Mouse (Mus musculus) limb, embryonic 10.5 days (tissue): ENCODE data around the gene 4933411K16Rik. TPM values are rescaled to one million over a fixed set of nuclear protein-coding genes. Genes with fewer than 3 reads are reported as not detected.
A peak's percentile ranks its signal among the peaks of the same experiment; 100 is the strongest.

Source experiments
- DNase-seq: peaks from one replicate; pipeline ENCODE4 v3.0.0-alpha.2; 2017; ENCODE audit warnings: low spot score
- H3K27ac ChIP-seq: fragments of 300-500 bp; sonication (generic); 2 replicates; pipeline ENCODE4 v1.5.1; 2016; ENCODE audit warnings: mild to moderate bottlenecking
- H3K27me3 ChIP-seq: fragments of 300-500 bp; sonication (generic); 2 replicates; pipeline ENCODE4 v1.6.1; 2016; ENCODE audit warnings: low read depth, mild to moderate bottlenecking; ENCODE audit not compliant: poor library complexity, severe bottlenecking
- H3K36me3 ChIP-seq: fragments of 300-500 bp; sonication (generic); 2 replicates; pipeline ENCODE4 v1.6.1; 2016; ENCODE audit warnings: mild to moderate bottlenecking, moderate library complexity
- H3K4me1 ChIP-seq: fragments of 300-500 bp; sonication (generic); 2 replicates; pipeline ENCODE4 v1.6.1; 2016
- H3K4me3 ChIP-seq: fragments of 300-500 bp; sonication (generic); 2 replicates; pipeline ENCODE4 v1.5.1; 2016; ENCODE audit warnings: mild to moderate bottlenecking, moderate library complexity
- H3K9me3 ChIP-seq: fragments of 300-500 bp; sonication (generic); replicated peaks from 2 replicates; pipeline ENCODE4 v1.6.1; 2016; ENCODE audit warnings: mild to moderate bottlenecking
- WGBS: fragments of 180-500 bp; shearing (Covaris S2); methylation state at CpG from one replicate; pipeline ENCODE4 v1.1.7; 2016; 5-methylcytosine and 5-hydroxymethylcytosine counted together
- polyA plus RNA-seq: library from polyadenylated mRNA; unstranded; fragments of >200 nt; fragmentation: Nextera tagmentation; extraction: Ambion mirVana; gene quantifications from 2 replicates; pipeline ENCODE4 v1.2.1, GENCODE M21; 2016

The 4933411K16Rik gene
- polyA plus RNA-seq, 1 experiment from 2014 or later = 0.24 TPM

DNA sequence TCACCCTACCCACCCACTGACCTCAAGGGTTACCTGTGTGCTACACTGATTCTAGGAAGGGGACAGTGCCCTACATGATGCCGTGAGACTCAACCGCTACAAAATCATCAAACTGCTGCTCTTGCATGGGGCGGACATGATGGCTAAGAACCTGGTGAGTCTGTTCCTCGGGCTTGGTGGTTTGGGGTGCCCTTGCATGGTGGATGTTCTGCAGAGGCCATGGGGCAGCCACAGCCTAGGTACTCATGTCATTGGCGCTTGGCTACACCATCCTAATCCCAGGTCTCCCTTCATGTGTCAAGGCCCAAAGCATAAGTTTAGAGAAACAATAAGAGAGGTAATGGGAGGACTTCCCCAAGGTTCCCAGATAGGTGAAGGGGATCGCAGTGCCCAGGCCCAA is 8.1 kb upstream of the 4933411K16Rik start:
- H3K4me3 ChIP-seq = no peak overlapping the region
- H3K9me3 ChIP-seq = no peaks in the 10 kb centered on the region
- no peaks in the 10 kb centered on the region for H3K36me3 ChIP-seq
- H3K27ac ChIP-seq = no peak overlapping the region
- H3K27me3 ChIP-seq = peaks cover 24% of the 10 kb centered on the region
- no peak for DNase-seq
- peaks cover 10% of the 10 kb centered on the region for H3K4me1 ChIP-seq
- WGBS = 95% methylated on average over 6 of the region's 6 CpGs

DNA sequence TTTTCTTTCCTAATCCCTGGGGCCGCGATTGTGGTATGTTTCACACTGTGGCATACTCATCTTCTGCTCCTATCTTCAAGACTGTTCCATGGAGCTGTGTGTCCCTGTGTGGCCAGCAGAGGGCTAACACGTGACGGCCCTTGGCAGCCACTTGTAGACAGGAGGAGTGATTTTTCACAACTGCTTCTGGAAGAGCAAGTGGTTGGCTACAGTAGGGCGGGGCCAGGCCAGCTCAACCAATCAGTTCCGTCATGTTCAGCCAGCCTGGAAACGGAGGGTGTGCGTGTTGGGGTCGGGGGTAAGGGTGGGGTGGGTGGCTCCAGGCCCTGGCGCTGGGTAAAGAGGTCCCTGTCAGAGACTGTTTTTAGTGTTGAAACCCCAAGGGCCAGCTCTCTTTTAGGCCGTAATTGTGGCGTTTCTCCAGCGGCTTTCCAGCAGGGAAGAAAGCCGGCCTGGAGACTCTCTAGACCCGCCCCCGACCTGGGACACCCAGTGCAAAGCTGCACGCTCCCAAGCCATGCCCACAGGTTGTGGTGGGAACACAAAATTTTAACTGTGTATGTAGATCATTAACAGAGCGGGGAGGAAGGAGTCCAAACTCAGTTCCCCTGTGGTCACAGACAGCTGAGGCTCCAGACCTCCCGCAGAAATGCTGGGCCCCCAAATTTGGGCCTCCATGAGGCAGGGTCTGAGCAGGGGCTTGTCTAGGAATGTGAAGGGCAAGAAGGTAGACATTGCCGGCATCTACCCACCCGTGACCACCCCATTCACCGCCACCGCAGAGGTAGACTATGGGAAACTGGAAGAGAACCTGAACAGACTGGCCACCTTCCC is 6.6 kb upstream of the 4933411K16Rik start, which contains the start of gene Hoga1:
Gene Hoga1 (plus strand): TSS at position 342 of the 834 bp plus-strand sequence.
- no peaks in the 10 kb centered on the region for H3K36me3 ChIP-seq
- WGBS = 26% methylated on average over 23 of the region's 23 CpGs
- H3K27ac ChIP-seq = peak within 1 kb of the TSS; percentile 77

DNA sequence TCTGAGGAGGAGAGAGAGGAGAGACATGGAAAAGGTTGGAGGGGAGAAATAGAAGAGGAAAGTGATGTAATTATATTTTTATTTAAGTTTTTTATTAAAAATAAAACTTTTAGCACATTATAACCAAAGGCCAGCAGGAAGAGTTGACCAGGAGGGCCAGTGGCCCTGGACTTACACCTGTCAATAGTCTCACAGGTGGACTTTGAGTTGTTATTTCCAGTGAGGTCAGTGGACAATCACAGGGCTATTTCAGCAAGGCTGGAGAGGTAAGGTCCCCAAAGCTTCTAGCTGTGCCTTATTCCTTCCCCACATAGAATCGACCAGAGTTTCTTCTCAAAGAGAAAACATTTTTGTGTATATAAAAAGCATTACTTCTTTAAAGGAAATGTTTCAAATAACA is 1.8 kb upstream of the 4933411K16Rik start:
- WGBS = 89% methylated on average over 1 of the region's 1 CpGs

More for the DNA sequence above, 6.6 kb upstream of the 4933411K16Rik start, which contains the start of gene Hoga1:
- Histone ChIP-seq H3K27me3 (peaks cover 14% of the 10 kb centered on the region), H3K4me3 (peak within 1 kb of the TSS; percentile 49), H3K9me3 (no peaks in the 10 kb centered on the region), H3K4me1 (peaks cover 10% of the 10 kb centered on the region)
- peak; percentile 84 for DNase-seq

DNA sequence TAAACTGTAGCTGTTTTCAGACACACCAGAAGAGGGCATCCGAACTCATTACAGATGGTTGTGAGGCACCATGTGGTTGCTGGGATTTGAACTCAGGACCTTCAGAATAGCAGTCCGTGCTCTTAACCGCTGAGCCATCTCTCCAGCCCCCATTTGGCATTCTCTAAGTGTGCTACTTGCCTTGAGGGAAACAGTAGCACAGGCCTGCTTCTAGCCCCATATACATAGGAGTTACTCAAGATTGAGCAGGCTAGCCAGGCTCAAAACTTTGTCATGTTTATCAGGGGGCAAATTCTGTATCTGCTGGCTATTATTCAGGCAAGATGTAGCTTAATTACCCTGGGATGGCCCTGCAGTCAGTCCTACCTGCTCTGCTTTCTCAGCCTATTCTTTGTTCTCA is 697 bp upstream of the 4933411K16Rik start:
- H3K27ac ChIP-seq = no peak overlapping the region
- no peaks in the 10 kb centered on the region for H3K36me3 ChIP-seq
- WGBS = 83% methylated on average over 3 of the region's 3 CpGs
- H3K27me3 ChIP-seq = peaks cover under 1% of the 10 kb centered on the region; the same call in 1 of the 2 replicates
- peaks cover 9% of the 10 kb centered on the region; the same call in 1 of the 2 replicates for H3K4me1 ChIP-seq
- no peak overlapping the region for H3K4me3 ChIP-seq
- DNase-seq = no peak
- H3K9me3 ChIP-seq = no peaks in the 10 kb centered on the region

More for the DNA sequence above, 1.8 kb upstream of the 4933411K16Rik start:
- H3K9me3 ChIP-seq = no peaks in the 10 kb centered on the region
- H3K36me3 ChIP-seq = no peaks in the 10 kb centered on the region
- H3K4me1 ChIP-seq = peaks cover 18% of the 10 kb centered on the region
- H3K4me3 ChIP-seq = no peak overlapping the region
- H3K27ac ChIP-seq = no peak overlapping the region
- DNase-seq = no peak
- H3K27me3 ChIP-seq = peaks cover 4% of the 10 kb centered on the region; the same call in 1 of the 2 replicates

DNA sequence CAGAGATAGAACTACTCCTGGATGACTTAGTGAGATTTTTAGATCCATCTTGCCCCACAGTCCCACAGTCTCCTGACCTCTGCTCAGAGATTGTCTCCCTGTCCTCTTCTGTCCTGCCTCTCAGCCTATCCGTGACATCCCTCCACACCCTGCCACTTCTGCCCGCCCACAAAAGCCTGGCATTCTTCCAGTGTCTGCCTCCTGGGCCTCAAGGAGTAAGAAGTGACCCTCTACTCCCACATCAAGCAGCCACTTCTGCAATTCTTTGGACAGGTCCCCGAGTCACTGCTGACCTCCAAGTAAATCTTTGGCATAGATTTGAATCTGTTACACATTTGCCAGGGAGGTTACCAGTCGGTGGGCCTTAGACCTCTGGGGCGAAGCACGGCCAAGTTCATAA is 2.2 kb downstream of the 4933411K16Rik start:
- H3K27ac ChIP-seq = no peak overlapping the region
- DNase-seq = no peak
- H3K4me1 ChIP-seq = peaks cover 9% of the 10 kb centered on the region; the same call in 1 of the 2 replicates
- H3K36me3 ChIP-seq = no peaks in the 10 kb centered on the region
- no peaks in the 10 kb centered on the region for H3K9me3 ChIP-seq
- WGBS = 87% methylated on average over 6 of the region's 6 CpGs
- H3K27me3 ChIP-seq = no peaks in the 10 kb centered on the region
- H3K4me3 ChIP-seq = no peak overlapping the region

DNA sequence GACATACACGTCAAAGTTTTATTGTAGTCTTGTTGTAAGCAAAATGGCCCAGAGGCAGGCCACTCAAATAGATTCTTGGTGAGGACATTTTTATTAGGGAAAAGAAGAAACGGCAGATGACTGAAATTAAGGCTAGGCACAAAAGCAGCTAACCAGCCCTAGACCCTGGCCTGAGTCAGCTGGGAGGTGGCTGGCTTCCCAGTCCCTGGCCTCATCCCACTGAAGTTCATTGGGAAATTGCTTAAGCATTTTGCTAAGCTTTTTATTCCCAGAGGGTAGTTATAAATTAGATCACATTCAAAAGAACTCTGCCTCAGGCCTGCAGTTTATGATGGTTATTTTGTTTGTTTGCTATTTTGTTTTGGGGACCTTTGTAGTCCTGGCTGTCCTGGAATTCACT is 3.8 kb downstream of the 4933411K16Rik start:
- Histone ChIP-seq H3K27ac (no peak overlapping the region), H3K4me1 (peaks cover 9% of the 10 kb centered on the region; the same call in 1 of the 2 replicates), H3K9me3 (no peaks in the 10 kb centered on the region), H3K4me3 (no peak overlapping the region), H3K36me3 (no peaks in the 10 kb centered on the region), H3K27me3 (no peaks in the 10 kb centered on the region)
- DNase-seq = no peak
- WGBS = 71% methylated on average over 2 of the region's 2 CpGs

DNA sequence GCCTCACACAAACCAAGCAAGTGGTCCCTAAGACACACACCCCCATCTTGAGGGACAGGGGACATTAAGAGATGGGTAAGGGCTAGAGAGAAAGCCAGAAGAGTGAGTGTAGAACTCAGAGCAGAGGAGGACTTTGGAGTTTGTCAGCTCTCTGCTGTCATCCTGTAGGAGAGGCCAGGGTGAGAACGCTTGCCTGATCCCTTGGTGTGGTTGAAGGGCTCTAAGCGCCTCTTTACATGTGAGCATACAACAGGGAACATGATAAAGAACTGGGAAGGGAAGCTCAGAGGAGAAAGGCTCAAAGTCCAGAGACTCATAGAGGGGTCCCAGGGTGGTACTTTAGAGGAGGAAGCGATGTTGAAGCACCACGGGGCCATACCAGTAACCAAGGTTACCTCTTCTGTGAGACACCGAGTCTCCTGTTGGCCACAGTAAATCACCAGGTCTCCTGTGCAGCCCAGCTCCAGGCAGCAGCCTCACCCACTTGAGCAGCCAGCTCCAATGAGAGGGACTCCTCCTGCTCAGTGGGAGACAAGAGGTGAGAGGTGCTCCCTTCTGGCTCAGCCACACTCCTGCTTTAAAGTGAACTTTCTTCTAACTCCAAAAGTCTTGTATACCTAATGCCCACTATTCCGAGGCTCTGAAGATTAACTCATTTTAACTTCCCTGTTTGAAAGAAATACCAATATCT is 4.8 kb downstream of the 4933411K16Rik start:
- no peaks in the 10 kb centered on the region for H3K36me3 ChIP-seq
- peaks cover 9% of the 10 kb centered on the region; the same call in 1 of the 2 replicates for H3K4me1 ChIP-seq
- H3K9me3 ChIP-seq = no peaks in the 10 kb centered on the region
- no peaks in the 10 kb centered on the region for H3K27me3 ChIP-seq
- WGBS = 84% methylated on average over 6 of the region's 6 CpGs
- no peak overlapping the region for H3K4me3 ChIP-seq
- no peak overlapping the region for H3K27ac ChIP-seq
- no peak for DNase-seq

DNA sequence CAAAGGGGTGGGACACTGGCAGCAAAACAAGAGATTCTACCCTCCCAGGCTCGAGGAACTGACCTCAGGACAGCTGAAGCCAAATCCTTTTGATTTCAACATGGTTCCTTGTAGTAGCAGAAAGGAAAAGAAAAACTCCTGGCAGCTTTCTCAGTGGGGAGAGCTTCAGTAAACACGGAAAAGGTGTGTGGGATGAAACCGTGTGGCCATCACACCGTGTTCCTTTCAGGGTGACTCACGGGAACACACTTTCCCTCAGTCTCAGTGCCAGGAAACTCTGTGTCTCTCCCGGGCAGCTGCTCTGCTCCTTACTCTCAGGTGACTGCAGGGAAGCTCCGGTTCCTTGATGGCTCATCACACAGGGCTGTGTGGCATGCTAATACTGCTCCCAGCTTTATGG is 6.4 kb downstream of the 4933411K16Rik start:
- WGBS = 71% methylated on average over 7 of the region's 7 CpGs
- Histone ChIP-seq H3K9me3 (no peaks in the 10 kb centered on the region), H3K27me3 (no peaks in the 10 kb centered on the region), H3K27ac (no peak overlapping the region), H3K4me1 (peaks cover 1% of the 10 kb centered on the region; the same call in 1 of the 2 replicates), H3K4me3 (no peak overlapping the region), H3K36me3 (no peaks in the 10 kb centered on the region)
- DNase-seq = no peak

DNA sequence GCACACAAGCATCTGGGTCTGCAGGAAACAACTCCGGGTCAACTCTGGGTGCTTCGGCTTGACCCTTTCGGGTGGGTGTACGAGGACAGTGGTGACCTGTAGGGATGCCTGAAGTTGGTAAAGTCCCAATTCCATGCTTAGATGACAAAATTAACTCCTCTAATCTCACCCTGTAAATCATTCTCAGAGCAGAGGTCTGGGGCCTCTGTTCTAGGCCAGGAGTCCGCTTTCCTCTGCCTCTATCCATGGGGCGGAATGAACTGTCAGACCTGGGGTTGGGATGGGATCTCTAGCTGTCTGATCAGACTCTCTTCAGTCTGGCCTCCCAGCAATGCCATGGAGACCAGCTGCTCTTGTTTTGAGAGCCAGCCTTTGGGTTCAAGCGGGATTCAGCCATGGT is 9.4 kb downstream of the 4933411K16Rik start:
- Histone ChIP-seq H3K27me3 (no peaks in the 10 kb centered on the region), H3K4me1 (no peaks in the 10 kb centered on the region), H3K9me3 (no peaks in the 10 kb centered on the region), H3K36me3 (no peaks in the 10 kb centered on the region), H3K27ac (no peak overlapping the region), H3K4me3 (no peak overlapping the region)
- DNase-seq = no peak
- 88% methylated on average over 7 of the region's 7 CpGs for WGBS

DNA sequence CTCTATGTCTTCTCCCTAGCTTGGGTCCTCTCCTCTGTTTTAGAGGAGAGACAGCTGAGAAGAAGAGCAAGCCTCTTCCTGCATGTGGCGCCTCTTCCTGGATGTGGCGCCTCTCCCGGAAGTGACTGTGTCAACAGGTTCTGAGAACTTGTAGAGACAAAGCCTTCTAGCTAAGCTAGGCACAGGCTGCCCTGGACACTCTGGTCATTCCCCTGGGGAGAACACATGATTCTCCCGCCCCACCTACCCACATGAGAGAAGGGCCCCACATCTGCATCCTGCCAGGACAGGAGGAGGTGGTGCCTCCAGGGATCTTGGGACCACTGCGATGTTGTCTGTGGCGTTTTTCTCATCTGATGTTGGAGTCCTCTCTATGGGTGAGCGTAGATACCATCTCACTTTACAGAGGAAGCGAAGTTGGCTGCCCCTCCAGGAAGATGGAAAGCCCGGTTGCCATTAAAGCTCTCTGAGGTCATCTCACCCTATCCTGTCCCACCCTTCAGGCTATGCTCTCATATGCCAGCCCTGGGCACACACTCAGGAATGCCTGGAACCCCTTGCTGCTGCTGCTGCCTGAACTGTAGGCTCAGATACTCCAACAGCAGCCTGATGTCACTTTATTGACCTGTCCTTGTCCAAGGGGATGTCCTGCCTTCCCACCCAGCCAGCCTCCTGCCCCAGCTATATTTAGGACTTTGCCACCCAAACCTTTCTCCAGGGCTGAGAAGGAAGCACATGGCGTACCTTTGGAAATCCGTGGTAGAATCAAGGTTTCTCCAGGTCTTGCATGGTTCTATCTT is 16.6 kb downstream of the 4933411K16Rik start:
- no peaks in the 10 kb centered on the region for H3K27me3 ChIP-seq
- no peaks in the 10 kb centered on the region for H3K9me3 ChIP-seq
- peaks cover 2% of the 10 kb centered on the region; the same call in 1 of the 2 replicates for H3K36me3 ChIP-seq
- H3K4me1 ChIP-seq = no peaks in the 10 kb centered on the region; the same call in 1 of the 2 replicates
- WGBS = 83% methylated on average over 11 of the region's 11 CpGs
- no peak for DNase-seq
- no peak overlapping the region for H3K27ac ChIP-seq
- H3K4me3 ChIP-seq = no peak overlapping the region

DNA sequence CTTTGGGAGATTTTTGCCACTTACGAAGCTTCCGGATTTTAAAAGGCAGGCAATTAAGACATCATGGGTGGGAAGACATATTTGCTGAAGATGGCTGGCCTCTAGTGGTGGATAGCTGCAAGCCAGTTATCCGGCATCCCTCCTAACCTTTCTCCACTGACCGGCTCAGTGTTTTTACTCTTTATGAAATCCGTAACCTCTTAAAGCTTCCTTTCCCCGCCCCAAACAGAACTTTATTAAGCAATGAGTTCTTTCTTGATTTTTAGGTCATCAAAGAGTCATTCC is 17.1 kb downstream of the 4933411K16Rik start:
- Histone ChIP-seq H3K27me3 (no peaks in the 10 kb centered on the region), H3K27ac (no peak overlapping the region), H3K4me3 (no peak overlapping the region), H3K9me3 (no peaks in the 10 kb centered on the region), H3K4me1 (no peaks in the 10 kb centered on the region; the same call in none of the 2 replicates), H3K36me3 (peaks cover 4% of the 10 kb centered on the region)
- no peak for DNase-seq
- WGBS = 69% methylated on average over 6 of the region's 6 CpGs

DNA sequence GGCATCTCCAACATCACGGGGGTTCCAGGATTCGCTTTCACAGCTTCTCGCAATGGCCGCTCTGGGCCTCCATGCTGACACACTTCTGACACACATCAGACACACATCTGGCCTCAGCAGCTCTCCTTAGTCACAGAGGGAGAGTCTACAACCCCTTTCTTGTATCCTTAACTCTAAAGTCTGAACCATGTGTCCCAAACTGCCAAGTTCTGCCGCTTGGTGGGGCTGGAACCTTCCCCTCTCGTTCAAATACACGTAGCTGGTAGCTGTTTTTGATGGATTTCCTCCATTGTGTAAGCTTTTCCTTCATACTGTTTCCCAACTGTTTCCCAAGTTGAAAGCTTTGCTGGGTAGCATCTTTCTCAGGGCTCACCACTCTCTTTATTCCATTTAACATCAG is 19.2 kb downstream of the 4933411K16Rik start:
- Histone ChIP-seq H3K9me3 (no peaks in the 10 kb centered on the region), H3K4me3 (no peak overlapping the region), H3K4me1 (no peaks in the 10 kb centered on the region; the same call in none of the 2 replicates), H3K36me3 (peaks cover 23% of the 10 kb centered on the region), H3K27ac (no peak overlapping the region), H3K27me3 (no peaks in the 10 kb centered on the region)
- DNase-seq = no peak
- WGBS = 82% methylated on average over 7 of the region's 7 CpGs
